Mouse (Mus musculus) heart, postnatal 0 days (tissue): ENCODE data around the gene Frat2.

Source experiments
- CTCF ChIP-seq: IDR thresholded peaks from 2 replicates; pipeline ENCODE4 v1.5.1; 2016; ENCODE audit warnings: antibody characterized with exemption, control low read depth, low read depth
- EP300 ChIP-seq: IDR thresholded peaks from 2 replicates; pipeline ENCODE4 v1.6.1; 2016; ENCODE audit warnings: antibody characterized with exemption, low read depth

DNA sequence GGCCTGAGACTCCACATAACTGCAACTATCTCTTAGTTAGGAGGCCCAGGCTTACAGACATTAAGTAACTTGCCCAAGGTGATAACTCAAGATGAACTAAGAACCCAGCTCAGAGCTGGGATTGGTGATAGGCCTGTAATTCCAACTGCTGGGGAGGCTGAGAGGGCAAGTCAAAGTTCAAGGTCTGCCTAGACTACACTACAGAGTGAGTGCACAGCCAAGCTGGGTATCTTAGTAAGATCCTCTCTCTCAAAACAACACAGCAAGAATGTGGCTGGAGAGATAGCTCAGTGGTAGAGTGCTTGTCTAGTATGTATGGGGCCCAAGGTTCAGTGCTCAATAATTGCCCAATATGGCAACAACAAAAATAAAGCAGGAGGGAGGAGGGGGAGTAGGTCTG lies 40.3 kb upstream of the Frat2 start:
- TF ChIP-seq CTCF (no peak), EP300 (no peak)
